Mouse (Mus musculus): ENCODE results near the gene Gramd1b. TPM values are rescaled to one million over a fixed set of nuclear protein-coding genes. Genes with fewer than 3 reads are reported as not detected.

Gramd1b gene
- total RNA-seq, 2 experiments from 2014 or later: 281 to 297 TPM

DNA sequence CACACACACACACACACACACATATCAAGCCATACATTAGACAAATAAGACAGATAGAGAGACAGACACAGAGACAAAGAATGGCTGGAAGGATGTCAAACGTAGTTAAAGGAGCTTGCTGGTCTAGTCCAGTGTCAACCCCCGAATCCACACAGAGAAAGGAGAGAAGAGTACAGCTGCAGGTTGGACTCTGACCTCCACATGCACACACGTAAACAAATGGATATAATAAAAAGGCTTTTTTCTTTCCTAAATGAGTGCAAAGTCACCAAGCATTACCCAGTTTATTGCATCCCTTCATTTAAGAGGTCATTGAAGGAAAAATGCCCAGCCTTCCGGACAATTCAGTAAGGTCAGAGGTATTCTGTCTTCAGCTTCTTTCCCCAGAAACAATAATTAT is 161.0 kb downstream of the Gramd1b start:
- DNase-seq: no peak

- DNase-seq: no peak
These were observed 164.4 kb downstream of the Gramd1b start for GRCm38 (mm10) chr9:40366795-40367194.

DNA sequence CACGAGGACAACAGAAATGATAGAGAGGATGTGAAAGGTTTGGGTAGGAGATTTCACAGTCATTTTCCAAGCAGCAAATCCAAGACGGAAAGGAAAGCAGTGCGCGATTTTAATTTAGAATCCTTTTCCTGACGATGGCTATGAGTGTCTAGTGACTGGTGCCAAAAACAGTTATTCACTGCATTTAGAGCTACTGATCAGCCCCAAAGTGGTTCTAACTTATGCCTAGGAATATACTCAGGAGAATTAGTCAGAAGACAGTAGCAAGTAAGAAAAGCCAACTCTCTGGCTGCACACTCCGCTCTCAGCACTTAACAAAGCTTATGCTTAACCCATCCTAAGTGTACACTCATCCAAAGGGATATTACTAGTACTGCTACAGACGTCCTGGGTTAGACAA is 166.9 kb downstream of the Gramd1b start:
- no peak for DNase-seq

- no peak for DNase-seq
These were observed 169.2 kb downstream of the Gramd1b start for GRCm38 (mm10) chr9:40361970-40362369.

GRCm38 (mm10) chr9:40358408-40358896 is 172.7 kb downstream of the Gramd1b start:
- no peak for DNase-seq

- DNase-seq: no peak
These were observed 174.3 kb downstream of the Gramd1b start for GRCm38 (mm10) chr9:40356768-40357446.

DNA sequence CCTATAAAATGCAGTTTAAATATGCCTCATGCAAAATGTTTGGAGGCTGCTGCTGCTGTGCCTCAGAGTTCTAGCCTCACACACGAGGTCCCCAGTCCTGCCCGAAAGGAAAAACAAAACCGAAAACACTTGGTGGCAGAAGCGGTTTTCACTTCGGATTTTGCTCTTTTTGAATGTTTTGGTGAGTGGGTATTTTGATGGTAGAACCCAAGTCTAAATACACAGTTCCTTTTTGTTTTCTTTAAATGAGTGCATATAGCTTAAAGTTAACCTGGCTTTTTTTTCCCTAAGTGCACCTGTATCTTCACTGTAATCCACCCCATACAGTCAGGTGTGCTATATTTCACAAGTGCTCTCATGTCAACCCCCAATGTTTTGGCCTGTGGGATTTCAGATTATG is 174.8 kb downstream of the Gramd1b start:
- no peak for DNase-seq

GRCm38 (mm10) chr9:40355406-40355805 is 175.8 kb downstream of the Gramd1b start:
- no peak for DNase-seq

- DNase-seq: no peak
These were observed 177.6 kb downstream of the Gramd1b start for GRCm38 (mm10) chr9:40353596-40353995.

DNA sequence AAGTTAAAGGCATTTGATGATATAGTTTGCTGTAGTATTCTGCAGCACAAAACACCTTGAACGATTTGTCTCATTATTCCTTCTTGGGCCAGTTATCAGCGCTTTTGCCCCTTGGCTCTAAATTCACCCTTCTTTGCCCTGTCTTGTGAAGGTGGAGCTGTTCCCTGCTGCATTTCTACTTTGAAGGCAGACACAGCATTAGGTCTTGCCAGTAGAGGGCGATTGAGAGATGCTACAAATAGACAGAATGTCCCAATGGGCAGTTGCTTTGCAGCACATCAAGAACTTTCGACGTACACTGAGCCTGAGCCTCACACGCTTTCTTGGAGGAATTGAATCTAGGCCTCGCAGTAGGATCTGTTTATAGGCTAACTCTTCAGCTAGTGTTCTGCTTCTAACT is 180.5 kb downstream of the Gramd1b start:
- DNase-seq: peak; percentile 62

- DNase-seq: no peak
These were observed 181.1 kb downstream of the Gramd1b start for GRCm38 (mm10) chr9:40350052-40350451.

- no peak for DNase-seq
These were observed 181.6 kb downstream of the Gramd1b start for GRCm38 (mm10) chr9:40349554-40349953.

GRCm38 (mm10) chr9:40348714-40349233 is 182.4 kb downstream of the Gramd1b start:
- no peak for DNase-seq

GRCm38 (mm10) chr9:40346232-40346984 is 184.8 kb downstream of the Gramd1b start:
- DNase-seq: peak; percentile 56

DNA sequence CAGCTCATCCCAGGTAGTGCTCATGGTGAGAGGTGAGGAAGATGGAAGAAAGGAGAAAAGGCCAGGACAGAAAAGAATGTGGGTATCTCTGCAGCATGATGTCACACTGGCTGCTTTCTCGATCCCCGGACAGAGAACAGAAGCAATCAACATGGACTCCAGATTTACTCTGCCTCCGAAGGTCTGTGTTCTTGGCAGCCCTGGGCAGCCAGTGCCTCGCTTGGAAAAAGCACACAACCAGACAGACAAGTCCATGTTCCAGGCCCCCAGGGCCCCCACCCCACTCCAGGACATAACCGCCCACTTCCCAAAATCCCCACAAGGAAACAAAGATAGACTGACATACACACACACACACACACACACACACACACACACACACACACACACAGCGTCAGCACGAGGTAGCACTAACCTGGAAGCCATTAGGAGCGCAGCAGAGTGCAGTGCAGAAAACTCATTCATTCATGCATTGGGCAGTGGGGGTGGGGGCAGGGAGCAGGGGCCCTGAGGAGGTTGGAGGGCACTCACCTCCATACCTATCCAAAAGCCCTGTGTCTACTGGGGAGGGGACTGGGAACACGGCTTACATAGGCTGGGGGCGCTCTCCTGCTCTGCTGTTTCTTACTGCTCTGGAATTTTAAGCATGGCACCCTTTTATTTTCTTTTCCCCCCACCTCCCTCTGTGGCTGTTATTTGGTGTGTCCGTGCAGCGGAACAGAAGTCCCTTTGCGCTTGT is 185.5 kb downstream of the Gramd1b start:
- DNase-seq: no peak

- DNase-seq: no peak
These were observed 186.2 kb downstream of the Gramd1b start for GRCm38 (mm10) chr9:40344801-40345492.

DNA sequence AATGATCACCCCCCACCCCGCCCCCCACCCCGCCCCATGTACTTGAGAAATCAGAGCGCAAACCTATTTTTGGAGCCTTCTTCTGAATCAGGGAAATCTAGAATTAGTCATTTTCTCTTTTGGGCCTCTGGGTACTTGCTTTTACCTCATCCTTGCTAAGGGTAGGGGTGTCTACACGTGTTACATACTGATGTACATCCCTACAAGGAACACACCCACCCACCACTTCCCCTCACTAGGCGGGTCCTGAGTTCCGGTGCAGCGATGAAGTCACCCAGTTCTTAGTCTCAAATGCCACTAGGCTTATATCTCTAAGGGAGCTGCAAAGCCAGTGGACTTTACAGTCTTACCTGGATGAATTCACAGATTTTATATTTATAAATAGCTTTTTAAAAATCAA is 187.4 kb downstream of the Gramd1b start:
- DNase-seq: no peak

DNA sequence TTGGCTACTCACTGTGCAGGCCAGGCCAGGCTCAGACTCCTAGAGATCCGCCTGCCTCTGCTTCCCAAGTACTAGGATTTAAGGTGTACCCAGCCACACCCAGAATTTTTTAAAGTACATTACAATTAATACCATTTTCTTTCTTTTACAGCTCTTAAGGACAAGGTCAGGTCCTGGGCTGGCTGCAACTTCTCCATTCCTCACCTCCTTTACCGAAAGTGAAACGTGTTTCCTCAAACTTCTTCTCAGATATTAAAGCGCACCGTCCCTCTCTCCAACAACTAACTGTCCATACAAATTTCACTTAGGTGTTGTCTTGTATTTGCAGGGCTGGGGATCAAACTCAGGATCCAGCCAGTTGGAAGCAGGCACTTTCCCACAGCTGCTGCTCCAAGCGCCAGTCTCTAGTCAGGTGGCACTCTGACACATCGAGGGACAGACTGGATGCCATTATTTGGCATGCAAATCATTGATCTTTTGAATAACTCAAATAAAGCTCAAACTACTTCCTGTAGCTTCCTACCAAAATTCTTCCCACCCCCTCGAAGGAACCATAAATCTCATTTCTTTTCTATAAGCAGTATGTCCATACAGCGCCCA is 188.0 kb downstream of the Gramd1b start:
- no peak for DNase-seq

GRCm38 (mm10) chr9:40342101-40342500 is 189.1 kb downstream of the Gramd1b start:
- no peak for DNase-seq

DNA sequence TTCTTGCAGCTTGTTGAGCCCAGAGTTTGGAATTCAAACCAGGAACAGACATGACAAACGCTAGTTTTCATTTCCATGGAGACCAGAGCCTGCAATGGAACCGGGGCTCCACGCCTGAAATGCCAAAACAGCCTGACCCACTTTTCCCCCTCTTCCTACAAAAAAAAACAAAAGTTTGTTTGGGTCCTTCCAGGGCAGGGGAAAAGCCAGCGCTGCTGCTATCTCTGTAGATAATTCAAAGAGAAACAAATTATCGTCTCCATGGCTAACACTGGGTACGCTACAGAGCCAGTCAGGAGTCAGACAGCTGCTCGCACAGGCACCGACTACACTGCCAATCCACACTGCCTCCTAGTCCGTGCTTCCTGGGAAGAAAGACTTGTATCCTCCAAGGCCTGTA is 191.6 kb downstream of the Gramd1b start:
- no peak for DNase-seq

- DNase-seq: no peak
These were observed 193.9 kb downstream of the Gramd1b start for GRCm38 (mm10) chr9:40337131-40337820.
